Mouse (Mus musculus): ENCODE results near the gene Akirin2.

The Akirin2 gene

DNA sequence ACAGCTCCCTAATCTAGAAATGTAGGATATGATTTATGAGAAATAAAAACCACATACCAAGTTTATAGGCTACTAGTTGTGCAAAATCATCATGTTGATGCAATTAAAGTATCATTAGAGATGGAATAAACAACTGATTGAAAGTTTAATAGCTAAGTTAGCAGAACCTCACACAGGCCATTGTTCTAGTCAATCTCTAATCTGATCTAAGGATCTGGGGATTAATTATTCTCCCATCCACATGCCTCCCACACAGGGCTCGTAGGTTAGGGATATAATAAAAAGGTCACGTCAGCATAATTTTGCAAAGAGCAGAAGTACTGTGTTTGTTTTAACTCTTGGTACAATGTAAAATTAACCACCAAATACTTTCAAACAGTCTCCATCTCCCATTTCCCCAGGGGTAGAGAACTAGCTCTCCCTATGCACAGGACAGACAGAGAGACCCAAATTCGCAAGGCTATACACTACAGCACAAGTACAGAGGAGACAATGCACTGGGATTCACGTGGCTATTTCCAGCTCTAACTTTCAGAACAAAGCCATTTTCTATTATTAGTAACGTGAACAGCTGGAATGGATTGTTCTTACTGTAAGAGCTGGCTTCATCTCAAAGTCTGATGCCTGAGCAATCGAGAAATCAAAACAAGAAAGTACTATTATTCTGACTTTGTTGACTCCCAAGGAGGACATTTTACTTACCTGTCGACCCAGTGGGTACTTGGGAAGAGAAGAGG lies 34.3 kb downstream of the Akirin2 start:
- no peak for DNase-seq (ENCODE audit: low spot score)

- no peak for DNase-seq (ENCODE audit: low spot score)
Observed at GRCm38 (mm10) chr4:34603123-34603522, 52.4 kb downstream of the Akirin2 start.

DNA sequence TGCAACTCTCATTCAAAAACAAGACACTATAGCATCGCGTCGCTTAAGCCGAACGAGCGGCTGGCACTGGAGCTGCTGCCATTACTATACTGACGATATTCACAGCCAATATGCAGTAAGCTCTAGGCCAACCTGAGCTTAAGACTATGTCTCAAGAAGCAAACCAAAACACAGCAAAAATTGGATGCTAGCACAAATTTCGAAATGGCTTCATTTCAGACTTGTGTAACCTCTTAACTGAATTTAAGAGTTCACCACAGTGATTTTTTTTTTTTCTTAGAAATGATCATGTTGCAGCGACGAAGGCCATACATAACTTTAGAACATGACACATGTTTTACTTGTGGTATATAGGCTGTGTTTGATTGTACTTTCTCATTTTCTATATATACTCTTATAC lies 55.9 kb downstream of the Akirin2 start:
- no peak for DNase-seq (ENCODE audit: low spot score)

DNA sequence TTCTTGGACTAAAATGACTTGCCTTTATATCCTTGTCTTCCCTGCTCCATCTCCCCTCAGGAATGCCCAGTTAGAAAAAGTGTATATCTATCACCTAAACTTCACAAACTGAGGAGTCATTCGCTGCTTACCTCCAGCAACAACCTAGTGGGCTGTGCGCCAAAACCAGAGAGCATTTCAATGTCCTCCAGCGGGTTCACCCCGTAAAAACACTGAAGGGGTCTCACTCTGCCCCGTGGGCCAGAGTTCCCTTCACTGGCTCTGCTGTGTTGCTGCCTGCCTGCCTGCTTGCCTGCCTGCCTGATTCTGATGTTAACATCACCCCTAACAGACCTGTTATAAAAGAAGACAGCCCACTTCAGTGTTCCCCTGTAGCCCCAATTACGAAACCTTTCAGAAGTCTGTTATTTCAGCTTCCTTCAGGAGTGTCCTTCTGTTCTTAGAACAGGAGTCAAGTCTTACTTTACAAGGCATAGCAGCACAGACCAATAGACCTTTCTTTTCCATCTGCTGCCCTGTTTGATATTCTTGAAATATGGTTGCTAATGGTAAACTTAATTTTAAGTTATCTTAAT lies 62.9 kb downstream of the Akirin2 start:
- peak; percentile 9 for DNase-seq (ENCODE audit: low spot score)

DNA sequence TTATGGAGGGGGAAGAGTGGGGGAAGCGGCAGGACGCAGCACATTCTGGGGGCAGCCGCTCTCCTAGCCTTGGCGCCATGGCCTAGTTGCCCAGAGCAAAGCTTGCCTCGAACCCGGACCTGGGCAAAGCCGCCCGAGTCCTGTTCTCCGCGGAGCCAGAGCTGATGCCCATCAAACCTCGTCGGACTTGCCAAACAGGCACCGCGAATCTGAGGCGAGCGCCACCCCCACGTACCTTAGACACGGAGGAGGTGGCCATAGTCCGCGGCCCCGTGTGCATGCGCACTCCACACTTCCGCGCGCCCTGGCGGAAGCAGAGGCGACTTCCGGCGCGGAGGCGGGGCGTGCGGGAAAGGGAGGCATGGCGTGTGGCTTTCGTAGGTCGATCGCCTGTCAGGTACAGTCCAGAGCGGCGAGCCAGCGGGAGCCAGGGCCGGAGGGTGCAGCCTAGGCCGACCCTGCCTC lies 63.9 kb downstream of the Akirin2 start, which contains the start of the genes Orc3 and Rars2:
Orc3 (minus strand) TSS at position 315 of the 465 bp plus-strand sequence.
Rars2 (plus strand) TSS at position 328 of the 465 bp plus-strand sequence.
- DNase-seq (ENCODE audit: low spot score), result peak; percentile 93

DNA sequence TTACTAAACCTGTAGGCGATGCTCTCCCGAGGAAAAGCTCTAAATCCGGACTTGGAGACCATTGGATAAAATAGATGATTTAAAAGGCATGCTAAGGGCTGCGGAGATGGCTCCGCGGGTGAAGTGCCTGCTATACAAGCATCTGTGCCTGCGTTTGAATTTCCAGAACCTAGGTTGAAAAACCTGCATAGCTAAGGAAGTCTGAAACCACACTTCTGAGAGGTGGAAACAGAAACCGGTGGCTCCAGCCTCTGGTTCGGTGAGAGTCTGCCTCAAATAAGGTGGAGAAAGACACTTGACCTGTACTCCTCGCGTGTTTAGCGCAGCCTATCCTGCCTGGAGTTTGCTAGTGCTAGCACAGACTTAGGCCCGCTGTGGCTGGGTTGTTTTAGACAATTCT lies 64.6 kb downstream of the Akirin2 start:
- peak; percentile 38 for DNase-seq (ENCODE audit: low spot score)

DNA sequence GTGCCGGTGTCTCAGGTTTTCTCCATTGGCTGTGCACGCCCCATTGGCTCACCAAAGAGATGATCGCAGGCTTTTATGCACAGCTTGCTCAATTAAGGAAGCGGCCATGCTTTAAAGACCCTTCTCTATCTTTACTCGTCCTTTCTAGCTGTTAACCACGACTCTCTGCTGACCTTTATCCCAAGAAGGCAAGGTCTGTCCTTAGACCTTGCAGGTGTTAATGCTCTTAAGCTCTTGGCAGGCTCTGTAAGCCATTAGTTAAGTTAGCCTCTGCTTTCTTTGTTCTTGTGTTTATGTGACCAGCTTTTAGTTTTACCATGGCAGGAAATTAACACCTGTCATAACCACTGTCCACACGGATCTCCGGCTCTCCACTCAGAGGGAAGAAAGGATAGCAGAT lies 65.4 kb downstream of the Akirin2 start:
- DNase-seq (ENCODE audit: low spot score), result peak; percentile 10
